Mouse (Mus musculus): ENCODE results near the gene Fam168a. TPM values are rescaled to one million over a fixed set of nuclear protein-coding genes. Genes with fewer than 3 reads are reported as not detected.
"Not testable (repeated sequence)": the region's sequence is repeated elsewhere in the genome, so short reads cannot be mapped to it uniquely, and the experiment has no call there.

The Fam168a gene
- polyA plus RNA-seq, 1 experiment from 2014 or later = 5.3 TPM

- peak overlapping the region; percentile 55 for H3K9ac ChIP-seq
- peak overlapping the region; percentile 99 for H3K27ac ChIP-seq (replicated peaks)
- H3K9me3 ChIP-seq (replicated peaks) = no peaks in the 10 kb centered on the region
- peak overlapping the region; percentile 78 for H3K4me2 ChIP-seq
- peak overlapping the region; percentile 39 for H3K4me3 ChIP-seq (replicated peaks)
- WGBS (ENCODE audit: insufficient replicate concordance) = 17% methylated on average over 2 of the region's 2 CpGs
- H3K27me3 ChIP-seq = no peaks in the 10 kb centered on the region
- ATAC-seq (ENCODE audit: insufficient read depth) = peak; percentile 96
- peaks cover 56% of the 10 kb centered on the region for H3K36me3 ChIP-seq (replicated peaks)
- H3K4me1 ChIP-seq (replicated peaks) = peaks cover 86% of the 10 kb centered on the region
Observed at GRCm38 (mm10) chr7:100844385-100845025, 138.1 kb downstream of the Fam168a start.

GRCm38 (mm10) chr7:100845026-100845400 is 138.6 kb downstream of the Fam168a start:
- H3K9me3 ChIP-seq (replicated peaks) = no peaks in the 10 kb centered on the region
- no peaks in the 10 kb centered on the region for H3K27me3 ChIP-seq
- peak overlapping the region; percentile 78 for H3K4me2 ChIP-seq
- H3K9ac ChIP-seq = peak overlapping the region; percentile 44
- no peak overlapping the region for H3K4me3 ChIP-seq (replicated peaks)
- ATAC-seq (ENCODE audit: insufficient read depth) = no peak
- peak overlapping the region; percentile 99 for H3K27ac ChIP-seq (replicated peaks)
- H3K4me1 ChIP-seq (replicated peaks) = peaks cover 86% of the 10 kb centered on the region
- H3K36me3 ChIP-seq (replicated peaks) = peaks cover 61% of the 10 kb centered on the region

- WGBS (ENCODE audit: insufficient replicate concordance) = 14% methylated on average over 1 of the region's 1 CpGs
- Histone ChIP-seq H3K9me3 (replicated peaks) (no peaks in the 10 kb centered on the region), H3K27me3 (no peaks in the 10 kb centered on the region), H3K27ac (replicated peaks) (peak overlapping the region; percentile 99), H3K9ac (peak overlapping the region; percentile 44), H3K4me3 (replicated peaks) (no peak overlapping the region), H3K36me3 (replicated peaks) (peaks cover 65% of the 10 kb centered on the region), H3K4me1 (replicated peaks) (peaks cover 83% of the 10 kb centered on the region), H3K4me2 (peak overlapping the region; percentile 78)
- 0 out of 2 replicates have a peak, but pooled peaks have one; percentile 5 for ATAC-seq (ENCODE audit: insufficient read depth)
Observed at GRCm38 (mm10) chr7:100845412-100845811, 139.0 kb downstream of the Fam168a start.

GRCm38 (mm10) chr7:100846033-100846432 is 139.6 kb downstream of the Fam168a start:
- H3K4me2 ChIP-seq = peak overlapping the region; percentile 20; the same call in 1 of the 2 replicates
- WGBS (ENCODE audit: insufficient replicate concordance) = 70% methylated on average over 7 of the region's 7 CpGs
- H3K27me3 ChIP-seq; H3K9me3 ChIP-seq (replicated peaks); H3K9ac ChIP-seq; H3K4me3 ChIP-seq (replicated peaks); ATAC-seq (ENCODE audit: insufficient read depth): not testable (repeated sequence)
- peaks cover 77% of the 10 kb centered on the region for H3K4me1 ChIP-seq (replicated peaks)
- H3K27ac ChIP-seq (replicated peaks) = peak overlapping the region; percentile 99
- H3K36me3 ChIP-seq (replicated peaks) = peaks cover 72% of the 10 kb centered on the region

- 93% methylated on average over 6 of the region's 6 CpGs for WGBS (ENCODE audit: insufficient replicate concordance)
- no peak overlapping the region for H3K4me3 ChIP-seq (replicated peaks)
- H3K9me3 ChIP-seq (replicated peaks) = no peaks in the 10 kb centered on the region
- H3K27ac ChIP-seq (replicated peaks) = peak overlapping the region; percentile 99
- H3K36me3 ChIP-seq (replicated peaks) = peaks cover 77% of the 10 kb centered on the region
- no peak overlapping the region for H3K9ac ChIP-seq
- H3K4me2 ChIP-seq = no peak overlapping the region
- H3K4me1 ChIP-seq (replicated peaks) = peaks cover 81% of the 10 kb centered on the region
- H3K27me3 ChIP-seq = no peaks in the 10 kb centered on the region
- no peak for ATAC-seq (ENCODE audit: insufficient read depth)
Observed at GRCm38 (mm10) chr7:100847131-100847530, 140.7 kb downstream of the Fam168a start.

GRCm38 (mm10) chr7:100848744-100849143 is 142.3 kb downstream of the Fam168a start:
- H3K27me3 ChIP-seq = no peaks in the 10 kb centered on the region
- H3K9ac ChIP-seq = no peak overlapping the region
- no peaks in the 10 kb centered on the region for H3K9me3 ChIP-seq (replicated peaks)
- 46% methylated on average over 6 of the region's 6 CpGs for WGBS (ENCODE audit: insufficient replicate concordance)
- peaks cover 79% of the 10 kb centered on the region for H3K36me3 ChIP-seq (replicated peaks)
- ATAC-seq (ENCODE audit: insufficient read depth) = no peak
- H3K27ac ChIP-seq (replicated peaks) = peak overlapping the region; percentile 99; the same call in 1 of the 2 replicates
- no peak overlapping the region for H3K4me3 ChIP-seq (replicated peaks)
- H3K4me1 ChIP-seq (replicated peaks) = peaks cover 86% of the 10 kb centered on the region
- H3K4me2 ChIP-seq = no peak overlapping the region

- Histone ChIP-seq H3K9ac (no peak overlapping the region), H3K4me1 (replicated peaks) (peaks cover 86% of the 10 kb centered on the region), H3K27ac (replicated peaks) (0 out of 2 replicates have a peak overlapping the region, but pooled peaks have one; percentile 99), H3K27me3 (no peaks in the 10 kb centered on the region), H3K36me3 (replicated peaks) (peaks cover 84% of the 10 kb centered on the region), H3K4me3 (replicated peaks) (no peak overlapping the region), H3K9me3 (replicated peaks) (no peaks in the 10 kb centered on the region), H3K4me2 (no peak overlapping the region)
- 90% methylated on average over 2 of the region's 2 CpGs for WGBS (ENCODE audit: insufficient replicate concordance)
- ATAC-seq (ENCODE audit: insufficient read depth) = no peak
Observed at GRCm38 (mm10) chr7:100849508-100849907, 143.1 kb downstream of the Fam168a start.

- 79% methylated on average over 9 of the region's 9 CpGs for WGBS (ENCODE audit: insufficient replicate concordance)
- Histone ChIP-seq H3K27me3 (no peaks in the 10 kb centered on the region), H3K36me3 (replicated peaks) (peaks cover 82% of the 10 kb centered on the region), H3K4me2 (no peak overlapping the region), H3K4me3 (replicated peaks) (no peak overlapping the region), H3K4me1 (replicated peaks) (peaks cover 86% of the 10 kb centered on the region), H3K9ac (no peak overlapping the region), H3K27ac (replicated peaks) (peak overlapping the region; percentile 7), H3K9me3 (replicated peaks) (no peaks in the 10 kb centered on the region)
- ATAC-seq (ENCODE audit: insufficient read depth) = no peak
Observed at GRCm38 (mm10) chr7:100851481-100852356, 145.3 kb downstream of the Fam168a start.

- Histone ChIP-seq H3K9ac (no peak overlapping the region), H3K4me1 (replicated peaks) (peaks cover 87% of the 10 kb centered on the region), H3K4me3 (replicated peaks) (no peak overlapping the region), H3K4me2 (peak overlapping the region; percentile 41), H3K27me3 (no peaks in the 10 kb centered on the region), H3K9me3 (replicated peaks) (no peaks in the 10 kb centered on the region), H3K36me3 (replicated peaks) (peaks cover 82% of the 10 kb centered on the region), H3K27ac (replicated peaks) (peak overlapping the region; percentile 77)
- ATAC-seq (ENCODE audit: insufficient read depth) = no peak
- WGBS (ENCODE audit: insufficient replicate concordance) = 56% methylated on average over 3 of the region's 3 CpGs
Observed at GRCm38 (mm10) chr7:100853396-100853795, 147.0 kb downstream of the Fam168a start.

GRCm38 (mm10) chr7:100854137-100854814 is 147.8 kb downstream of the Fam168a start:
- peak overlapping the region; percentile 17 for H3K4me3 ChIP-seq (replicated peaks)
- peak overlapping the region; percentile 77 for H3K27ac ChIP-seq (replicated peaks)
- peak overlapping the region; percentile 26; the same call in 1 of the 2 replicates for H3K9ac ChIP-seq
- H3K4me1 ChIP-seq (replicated peaks) = peaks cover 90% of the 10 kb centered on the region
- peak overlapping the region; percentile 41 for H3K4me2 ChIP-seq
- no peak for ATAC-seq (ENCODE audit: insufficient read depth)
- no peaks in the 10 kb centered on the region for H3K9me3 ChIP-seq (replicated peaks)
- peaks cover 82% of the 10 kb centered on the region for H3K36me3 ChIP-seq (replicated peaks)
- H3K27me3 ChIP-seq = no peaks in the 10 kb centered on the region
- 35% methylated on average over 6 of the region's 6 CpGs for WGBS (ENCODE audit: insufficient replicate concordance)

- peak overlapping the region; percentile 17 for H3K4me3 ChIP-seq (replicated peaks)
- H3K9me3 ChIP-seq (replicated peaks) = no peaks in the 10 kb centered on the region
- peaks cover 91% of the 10 kb centered on the region for H3K4me1 ChIP-seq (replicated peaks)
- WGBS (ENCODE audit: insufficient replicate concordance) = 48% methylated on average over 5 of the region's 5 CpGs
- H3K27me3 ChIP-seq = no peaks in the 10 kb centered on the region
- peak overlapping the region; percentile 26; the same call in 1 of the 2 replicates for H3K9ac ChIP-seq
- H3K36me3 ChIP-seq (replicated peaks) = peaks cover 82% of the 10 kb centered on the region
- peak overlapping the region; percentile 77 for H3K27ac ChIP-seq (replicated peaks)
- H3K4me2 ChIP-seq = peak overlapping the region; percentile 41
- ATAC-seq (ENCODE audit: insufficient read depth) = no peak
Observed at GRCm38 (mm10) chr7:100854861-100855260, 148.4 kb downstream of the Fam168a start.

Measured in liver, embryonic 15.5 days (tissue).